Mouse (Mus musculus): ENCODE data around the gene Gdi1. TPM values are rescaled to one million over a fixed set of nuclear protein-coding genes. Genes with fewer than 3 reads are reported as not detected.
"Not testable (repeated sequence)": the region's sequence is repeated elsewhere in the genome, so short reads cannot be mapped to it uniquely, and the experiment has no call there.

Gene Gdi1
- polyA plus RNA-seq, 1 experiment from 2014 or later, result 63.5 TPM

- Histone ChIP-seq H3K4me3 (ENCODE audit: low read depth, low read length) (peak within 1 kb of the TSS; percentile 75), H3K27me3 (ENCODE audit: control insufficient read depth, insufficient read depth, low read depth, low read length) (no peaks in the 10 kb centered on the region), H3K4me1 (ENCODE audit: control insufficient read depth, low read depth, low read length) (peaks cover 14% of the 10 kb centered on the region), H3K4me2 (ENCODE audit: low read depth, low read length) (peak within 1 kb of the TSS; percentile 86), H3K9ac (ENCODE audit: low read depth, low read length) (peak within 1 kb of the TSS; percentile 80), H3K36me3 (ENCODE audit: control insufficient read depth, insufficient read depth) (peaks cover 14% of the 10 kb centered on the region), H3K27ac (ENCODE audit: low read length) (peak within 1 kb of the TSS; percentile 84), H3K9me3 (replicated peaks; ENCODE audit: control insufficient read depth, low read length) (no peaks in the 10 kb centered on the region)
- peak; percentile 98 for ATAC-seq (ENCODE audit: low read depth)
- 21% methylated on average over 59 of the region's 59 CpGs for WGBS (ENCODE audit: insufficient replicate concordance)
These were observed 8.0 kb downstream of the Gdi1 start, which contains the start of gene Fam50a for GRCm38 (mm10) chrX:74312540-74313464. TSS of gene Fam50a (plus strand) at chrX:74313033.

GRCm38 (mm10) chrX:74328725-74329161 lies 23.9 kb downstream of the Gdi1 start, which contains the start of gene Plxna3:
TSS of gene Plxna3 (plus strand) at chrX:74329066.
- Histone ChIP-seq H3K4me2 (ENCODE audit: low read depth, low read length) (peak within 1 kb of the TSS; percentile 65), H3K9me3 (replicated peaks; ENCODE audit: control insufficient read depth, low read length) (no peaks in the 10 kb centered on the region), H3K36me3 (ENCODE audit: control insufficient read depth, insufficient read depth) (no peaks in the 10 kb centered on the region), H3K27me3 (ENCODE audit: control insufficient read depth, insufficient read depth, low read depth, low read length) (no peaks in the 10 kb centered on the region), H3K4me1 (ENCODE audit: control insufficient read depth, low read depth, low read length) (no peaks in the 10 kb centered on the region; the same call in 1 of the 2 replicates), H3K4me3 (ENCODE audit: low read depth, low read length) (peak within 1 kb of the TSS; percentile 50), H3K9ac (ENCODE audit: low read depth, low read length) (peak within 1 kb of the TSS; percentile 52), H3K27ac (ENCODE audit: low read length) (no peak within 1 kb of the TSS)
- peak; percentile 92 for ATAC-seq (ENCODE audit: low read depth)
- 15% methylated on average over 27 of the region's 30 CpGs for WGBS (ENCODE audit: insufficient replicate concordance)

GRCm38 (mm10) chrX:74329215-74329671 lies 24.4 kb downstream of the Gdi1 start:
- ATAC-seq (ENCODE audit: low read depth), result no peak
- peak overlapping the region; percentile 52 for H3K9ac ChIP-seq (ENCODE audit: low read depth, low read length)

GRCm38 (mm10) chrX:74330166-74330930 lies 25.6 kb downstream of the Gdi1 start:
- no peak overlapping the region for H3K4me2 ChIP-seq (ENCODE audit: low read depth, low read length)
- WGBS (ENCODE audit: insufficient replicate concordance), result 38% methylated on average over 2 of the region's 2 CpGs
- no peaks in the 10 kb centered on the region for H3K27me3 ChIP-seq (ENCODE audit: control insufficient read depth, insufficient read depth, low read depth, low read length)
- no peak overlapping the region for H3K9ac ChIP-seq (ENCODE audit: low read depth, low read length)
- no peaks in the 10 kb centered on the region; the same call in 1 of the 2 replicates for H3K4me1 ChIP-seq (ENCODE audit: control insufficient read depth, low read depth, low read length)
- H3K4me3 ChIP-seq (ENCODE audit: low read depth, low read length), result no peak overlapping the region
- H3K27ac ChIP-seq (ENCODE audit: low read length), result no peak overlapping the region
- no peak for ATAC-seq (ENCODE audit: low read depth)
- no peaks in the 10 kb centered on the region for H3K9me3 ChIP-seq (replicated peaks; ENCODE audit: control insufficient read depth, low read length)
- no peaks in the 10 kb centered on the region for H3K36me3 ChIP-seq (ENCODE audit: control insufficient read depth, insufficient read depth)

More at GRCm38 (mm10) chrX:74329215-74329671, 24.4 kb downstream of the Gdi1 start:
- WGBS (ENCODE audit: insufficient replicate concordance), result 29% methylated on average over 8 of the region's 10 CpGs
- Histone ChIP-seq H3K4me1 (ENCODE audit: control insufficient read depth, low read depth, low read length) (no peaks in the 10 kb centered on the region; the same call in 1 of the 2 replicates), H3K36me3 (ENCODE audit: control insufficient read depth, insufficient read depth) (no peaks in the 10 kb centered on the region), H3K27ac (ENCODE audit: low read length) (no peak overlapping the region), H3K4me2 (ENCODE audit: low read depth, low read length) (peak overlapping the region; percentile 65), H3K4me3 (ENCODE audit: low read depth, low read length) (peak overlapping the region; percentile 50), H3K9me3 (replicated peaks; ENCODE audit: control insufficient read depth, low read length) (no peaks in the 10 kb centered on the region), H3K27me3 (ENCODE audit: control insufficient read depth, insufficient read depth, low read depth, low read length) (no peaks in the 10 kb centered on the region)

GRCm38 (mm10) chrX:74352645-74353466 lies 48.1 kb downstream of the Gdi1 start:
- peak overlapping the region; percentile 66 for H3K4me2 ChIP-seq (ENCODE audit: low read depth, low read length)
- peak; percentile 50 for ATAC-seq (ENCODE audit: low read depth)
- 28% methylated on average over 13 of the region's 13 CpGs for WGBS (ENCODE audit: insufficient replicate concordance)
- H3K36me3 ChIP-seq (ENCODE audit: control insufficient read depth, insufficient read depth), result no peaks in the 10 kb centered on the region
- no peaks in the 10 kb centered on the region for H3K9me3 ChIP-seq (replicated peaks; ENCODE audit: control insufficient read depth, low read length)
- H3K4me3 ChIP-seq (ENCODE audit: low read depth, low read length), result peak overlapping the region; percentile 61
- no peaks in the 10 kb centered on the region for H3K4me1 ChIP-seq (ENCODE audit: control insufficient read depth, low read depth, low read length)
- no peaks in the 10 kb centered on the region for H3K27me3 ChIP-seq (ENCODE audit: control insufficient read depth, insufficient read depth, low read depth, low read length)
- no peak overlapping the region for H3K27ac ChIP-seq (ENCODE audit: low read length)
- H3K9ac ChIP-seq (ENCODE audit: low read depth, low read length), result peak overlapping the region; percentile 59

GRCm38 (mm10) chrX:74353467-74353770 lies 48.6 kb downstream of the Gdi1 start, which contains the start of gene Lage3:
TSS of gene Lage3 (minus strand) at chrX:74353618.
- peak; percentile 81 for ATAC-seq (ENCODE audit: low read depth)
- Histone ChIP-seq H3K36me3 (ENCODE audit: control insufficient read depth, insufficient read depth) (no peaks in the 10 kb centered on the region), H3K27ac (ENCODE audit: low read length) (no peak within 1 kb of the TSS), H3K4me3 (ENCODE audit: low read depth, low read length) (peak within 1 kb of the TSS; percentile 61), H3K27me3 (ENCODE audit: control insufficient read depth, insufficient read depth, low read depth, low read length) (no peaks in the 10 kb centered on the region), H3K9ac (ENCODE audit: low read depth, low read length) (peak within 1 kb of the TSS; percentile 59), H3K4me1 (ENCODE audit: control insufficient read depth, low read depth, low read length) (no peaks in the 10 kb centered on the region), H3K9me3 (replicated peaks; ENCODE audit: control insufficient read depth, low read length) (no peaks in the 10 kb centered on the region), H3K4me2 (ENCODE audit: low read depth, low read length) (peak within 1 kb of the TSS; percentile 66)
- 13% methylated on average over 16 of the region's 22 CpGs for WGBS (ENCODE audit: insufficient replicate concordance)

- H3K4me1 ChIP-seq (ENCODE audit: control insufficient read depth, low read depth, low read length); H3K9ac ChIP-seq (ENCODE audit: low read depth, low read length); H3K36me3 ChIP-seq (ENCODE audit: control insufficient read depth, insufficient read depth); H3K27me3 ChIP-seq (ENCODE audit: control insufficient read depth, insufficient read depth, low read depth, low read length); ATAC-seq (ENCODE audit: low read depth); H3K4me2 ChIP-seq (ENCODE audit: low read depth, low read length); H3K9me3 ChIP-seq (replicated peaks; ENCODE audit: control insufficient read depth, low read length); H3K27ac ChIP-seq (ENCODE audit: low read length); H3K4me3 ChIP-seq (ENCODE audit: low read depth, low read length): not testable (repeated sequence)
- WGBS (ENCODE audit: insufficient replicate concordance), result 97% methylated on average over 2 of the region's 3 CpGs
These were observed 52.3 kb downstream of the Gdi1 start for GRCm38 (mm10) chrX:74357069-74357468.

- no peak overlapping the region for H3K4me2 ChIP-seq (ENCODE audit: low read depth, low read length)
- no peak overlapping the region for H3K27ac ChIP-seq (ENCODE audit: low read length)
- ATAC-seq (ENCODE audit: low read depth), result no peak
- WGBS (ENCODE audit: insufficient replicate concordance), result 42% methylated on average over 11 of the region's 11 CpGs
- H3K4me3 ChIP-seq (ENCODE audit: low read depth, low read length), result no peak overlapping the region
- no peaks in the 10 kb centered on the region for H3K9me3 ChIP-seq (replicated peaks; ENCODE audit: control insufficient read depth, low read length)
- H3K27me3 ChIP-seq (ENCODE audit: control insufficient read depth, insufficient read depth, low read depth, low read length), result no peaks in the 10 kb centered on the region
- H3K4me1 ChIP-seq (ENCODE audit: control insufficient read depth, low read depth, low read length), result no peaks in the 10 kb centered on the region
- H3K36me3 ChIP-seq (ENCODE audit: control insufficient read depth, insufficient read depth), result no peaks in the 10 kb centered on the region
- H3K9ac ChIP-seq (ENCODE audit: low read depth, low read length), result no peak overlapping the region
These were observed 54.4 kb downstream of the Gdi1 start for GRCm38 (mm10) chrX:74359171-74359570.

Measured in liver, embryonic 16.5 days (tissue).